Mouse (Mus musculus) midbrain, postnatal 0 days (tissue): ENCODE measurements around the gene Pir. TPM values are rescaled to one million over a fixed set of nuclear protein-coding genes. Genes with fewer than 3 reads are reported as not detected.

Experiments
- ATAC-seq: fragments of 200-750 bp; cut with Nextera tagmentation; 2 replicates; pipeline ENCODE4 v1.8.0; 2017; ENCODE audit warnings: moderate number of reproducible peaks, mild to moderate bottlenecking, moderate TSS enrichment, moderate library complexity; ENCODE audit not compliant: low FRiP score
- DNase-seq: peaks from one replicate; pipeline ENCODE4 v3.0.0-alpha.2; 2015; ENCODE audit warnings: low spot score
- H3K27ac ChIP-seq: fragments of 300-500 bp; sonication (generic); 2 replicates; pipeline ENCODE4 v1.5.1; 2014; ENCODE audit warnings: low read depth, mild to moderate bottlenecking, low read length, mixed read lengths
- H3K27me3 ChIP-seq: fragments of 300-500 bp; sonication (generic); 2 replicates; pipeline ENCODE4 v1.6.1; 2014; ENCODE audit warnings: low read length, control low read depth, mixed read lengths; ENCODE audit not compliant: insufficient read depth
- H3K36me3 ChIP-seq: fragments of 300-500 bp; sonication (generic); 2 replicates; pipeline ENCODE4 v1.6.1; 2014; ENCODE audit warnings: low read length, control low read depth, mixed read lengths; ENCODE audit not compliant: insufficient read depth
- H3K4me1 ChIP-seq: fragments of 300-500 bp; sonication (generic); 2 replicates; pipeline ENCODE4 v1.6.1; 2014; ENCODE audit warnings: mild to moderate bottlenecking, control low read depth, antibody characterized with exemption, low read length, mixed read lengths; ENCODE audit not compliant: insufficient read depth
- H3K4me2 ChIP-seq: fragments of 300-500 bp; sonication (generic); 2 replicates; pipeline ENCODE4 v1.6.1; 2014; ENCODE audit warnings: low read depth, mild to moderate bottlenecking, low read length, mixed read lengths; ENCODE audit not compliant: poor library complexity, severe bottlenecking
- H3K4me3 ChIP-seq: fragments of 300-500 bp; sonication (generic); 2 replicates; pipeline ENCODE4 v1.5.1; 2014; ENCODE audit warnings: low read depth, mild to moderate bottlenecking, low read length, moderate library complexity
- H3K9ac ChIP-seq: fragments of 300-500 bp; sonication (generic); replicated peaks from 2 replicates; pipeline ENCODE4 v1.6.1; 2014; ENCODE audit warnings: mild to moderate bottlenecking, low read length, moderate library complexity, mixed read lengths; ENCODE audit not compliant: poor library complexity, severe bottlenecking
- H3K9me3 ChIP-seq: fragments of 300-500 bp; sonication (generic); 2 replicates; pipeline ENCODE4 v1.6.1; 2016; ENCODE audit warnings: low read length, control low read depth
- CTCF ChIP-seq: IDR thresholded peaks from 2 replicates; pipeline ENCODE4 v1.5.1; 2016; ENCODE audit warnings: antibody characterized with exemption, mild to moderate bottlenecking
- WGBS: fragments of 180-500 bp; shearing (Covaris S2); extraction: QIAGEN DNeasy Blood & Tissue Kit; methylation state at CpG from one replicate; pipeline ENCODE4 v1.1.7; 2014; 5-methylcytosine and 5-hydroxymethylcytosine counted together
- polyA plus RNA-seq: library from polyadenylated mRNA; unstranded; fragments of >200 nt; fragmentation: Nextera tagmentation; extraction: Ambion mirVana; gene quantifications from 2 replicates; pipeline ENCODE4 v1.2.1, GENCODE M21; 2015
- total RNA-seq: library from RNA; depleted of rRNA; stranded (reverse); fragments of >200 nt; gene quantifications from 2 replicates; pipeline ENCODE4 v1.2.3, GENCODE M21; 2014; rRNA removed

Pir gene
- total RNA-seq, result 0.55 and 1.1 TPM in 2 replicates
- polyA plus RNA-seq, result 3.2 and 5.6 TPM in 2 replicates

- no peaks in the 10 kb centered on the region for H3K4me1 ChIP-seq
- H3K27ac ChIP-seq, result no peak within 1 kb of the TSS
- H3K9ac ChIP-seq, result peak within 1 kb of the TSS; percentile 39; the same call in 1 of the 2 replicates
- ATAC-seq (peak; percentile 49; the same call in 1 of the 2 replicates), DNase-seq (peak; percentile 40)
- H3K4me2 ChIP-seq, result peak within 1 kb of the TSS; percentile 48
- peaks cover 6% of the 10 kb centered on the region; the same call in 1 of the 2 replicates for H3K27me3 ChIP-seq
- H3K4me3 ChIP-seq, result peak within 1 kb of the TSS; percentile 34
- WGBS, result 17% methylated on average over 18 of the region's 20 CpGs
- no peaks in the 10 kb centered on the region for H3K9me3 ChIP-seq
- H3K36me3 ChIP-seq, result no peaks in the 10 kb centered on the region
- peak; percentile 52 for TF ChIP-seq CTCF
These were observed at the start of gene Pir for GRCm38 (mm10) chrX:164269285-164269761. Gene Pir (plus strand): TSS chrX:164269371.

GRCm38 (mm10) chrX:164221989-164222388 is 47.2 kb upstream of the Pir start:
- Histone ChIP-seq H3K4me2 (no peak overlapping the region), H3K36me3 (no peaks in the 10 kb centered on the region), H3K9me3 (no peaks in the 10 kb centered on the region), H3K27ac (no peak overlapping the region), H3K27me3 (no peaks in the 10 kb centered on the region; the same call in 1 of the 2 replicates), H3K9ac (no peak overlapping the region), H3K4me1 (no peaks in the 10 kb centered on the region), H3K4me3 (no peak overlapping the region)
- no peak for ATAC-seq
- DNase-seq, result no peak
- peak; percentile 12 for TF ChIP-seq CTCF
- 77% methylated on average over 2 of the region's 2 CpGs for WGBS

GRCm38 (mm10) chrX:164233380-164233779 is 35.8 kb upstream of the Pir start:
- no peak for ATAC-seq

GRCm38 (mm10) chrX:164245714-164246113 is 23.5 kb upstream of the Pir start:
- no peak overlapping the region for H3K4me2 ChIP-seq
- no peak overlapping the region for H3K4me3 ChIP-seq
- no peaks in the 10 kb centered on the region for H3K9me3 ChIP-seq
- no peaks in the 10 kb centered on the region for H3K4me1 ChIP-seq
- no peaks in the 10 kb centered on the region for H3K36me3 ChIP-seq
- H3K27ac ChIP-seq, result no peak overlapping the region
- DNase-seq (no peak), ATAC-seq (no peak)
- no peaks in the 10 kb centered on the region for H3K27me3 ChIP-seq
- TF ChIP-seq CTCF, result no peak
- 19% methylated on average over 5 of the region's 5 CpGs for WGBS
- no peak overlapping the region for H3K9ac ChIP-seq

More at GRCm38 (mm10) chrX:164233380-164233779, 35.8 kb upstream of the Pir start:
- H3K4me3 ChIP-seq, result no peak overlapping the region
- H3K4me1 ChIP-seq, result no peaks in the 10 kb centered on the region
- 63% methylated on average over 8 of the region's 8 CpGs for WGBS
- no peak overlapping the region for H3K9ac ChIP-seq
- no peak overlapping the region for H3K4me2 ChIP-seq
- no peaks in the 10 kb centered on the region for H3K27me3 ChIP-seq
- TF ChIP-seq CTCF, result no peak
- no peaks in the 10 kb centered on the region for H3K9me3 ChIP-seq
- no peak for DNase-seq
- no peaks in the 10 kb centered on the region for H3K36me3 ChIP-seq
- no peak overlapping the region for H3K27ac ChIP-seq

GRCm38 (mm10) chrX:164246722-164247121 is 22.4 kb upstream of the Pir start:
- no peak for ATAC-seq
- no peak overlapping the region for H3K9ac ChIP-seq
- H3K36me3 ChIP-seq, result no peaks in the 10 kb centered on the region
- 62% methylated on average over 2 of the region's 2 CpGs for WGBS
- TF ChIP-seq CTCF, result no peak
- no peak for DNase-seq
- no peak overlapping the region for H3K4me2 ChIP-seq
- H3K27ac ChIP-seq, result no peak overlapping the region
- H3K4me3 ChIP-seq, result no peak overlapping the region
- no peaks in the 10 kb centered on the region for H3K27me3 ChIP-seq
- H3K4me1 ChIP-seq, result no peaks in the 10 kb centered on the region
- no peaks in the 10 kb centered on the region for H3K9me3 ChIP-seq

GRCm38 (mm10) chrX:164256527-164256926 is 12.6 kb upstream of the Pir start:
- H3K27ac ChIP-seq, result no peak overlapping the region
- H3K36me3 ChIP-seq, result no peaks in the 10 kb centered on the region
- 83% methylated on average over 3 of the region's 3 CpGs for WGBS
- no peaks in the 10 kb centered on the region; the same call in 1 of the 2 replicates for H3K27me3 ChIP-seq
- DNase-seq (no peak), ATAC-seq (no peak)
- H3K4me2 ChIP-seq, result no peak overlapping the region
- H3K9me3 ChIP-seq, result no peaks in the 10 kb centered on the region
- H3K9ac ChIP-seq, result no peak overlapping the region
- no peak for TF ChIP-seq CTCF
- H3K4me1 ChIP-seq, result no peaks in the 10 kb centered on the region
- H3K4me3 ChIP-seq, result no peak overlapping the region
